ENCODE assay signal across 14 mouse cellular contexts in genomic region chr15:31586088-31586487, GRCm38 (mm10). TPM values are rescaled to one million over a fixed set of nuclear protein-coding genes. Genes with fewer than 3 reads are reported as not detected.
DNase-seq lines count a peak whose midpoint lies in the region; ATAC-seq and TF ChIP-seq lines count a peak whose summit lies in the region.
"Had no signal": no experiment of that assay in that cellular context is flagged by ENCODE, and none has a peak within 500 bp of the region (broad histone marks: within the 10 kb centered on the region; RNA-seq: fewer than 3 reads in every experiment).

No protein-coding gene starts in this region.

- no peak for ATAC-seq in liver, embryonic 12.5 days
- no peak for ATAC-seq in liver, postnatal 0 days
- ATAC-seq in megakaryocyte-erythroid progenitor cell, adult 5-6 weeks (replicated peaks; ENCODE audit: low FRiP score, low TSS enrichment, poor library complexity, severe bottlenecking) = 0 out of 2 replicates have a peak, but pooled peaks have one; percentile 9

- no peaks in the 10 kb centered on the region for H3K27me3 ChIP-seq in liver, embryonic 12.5 days (replicated peaks)
- H3K27me3 ChIP-seq in liver, postnatal 0 days (ENCODE audit: insufficient read depth, low read length) = no peaks in the 10 kb centered on the region
- H3K27me3 ChIP-seq: CH12.LX; embryonic facial prominence, embryonic 12.5 days; forebrain, embryonic 12.5 days had no signal

- H3K4me2 ChIP-seq in liver, embryonic 12.5 days = peak overlapping the region; percentile 4; the same call in 1 of the 2 replicates
- H3K4me2 ChIP-seq in liver, postnatal 0 days (ENCODE audit: low read depth, low read length) = no peak overlapping the region
- H3K4me2 ChIP-seq: embryonic facial prominence, embryonic 12.5 days; forebrain, embryonic 12.5 days had no signal

- no peak for TF ChIP-seq CTCF in gastrocnemius, adult 2 months (IDR thresholded peaks at IDR 0.05)
- TF ChIP-seq CTCF in left cerebral cortex, adult 2 months (IDR thresholded peaks at IDR 0.05) = no peak
- TF ChIP-seq CTCF in liver, postnatal 0 days (IDR thresholded peaks at IDR 0.05; ENCODE audit: low read depth) = no peak

- no peak overlapping the region for H3K9ac ChIP-seq in liver, embryonic 12.5 days
- no peak overlapping the region for H3K9ac ChIP-seq in liver, postnatal 0 days (replicated peaks)
- H3K9ac ChIP-seq: embryonic facial prominence, embryonic 12.5 days; forebrain, embryonic 12.5 days had no signal

- peak overlapping the region; percentile 67; the same call in 1 of the 2 replicates for H3K27ac ChIP-seq in gastrocnemius, adult 2 months
- H3K27ac ChIP-seq in left cerebral cortex, adult 2 months = peak overlapping the region; percentile 8; the same call in 1 of the 2 replicates
- H3K27ac ChIP-seq in liver, embryonic 12.5 days = no peak overlapping the region
- H3K27ac ChIP-seq in liver, postnatal 0 days (ENCODE audit: low read depth) = no peak overlapping the region
- H3K27ac ChIP-seq: embryonic facial prominence, embryonic 10.5 days; embryonic facial prominence, embryonic 12.5 days; forebrain, embryonic 12.5 days had no signal

- intact Hi-C loops in gastrocnemius, adult 2 months (cut with DNase I) = loop anchor here (1.0 to 5.0 kb wide), 3 partner anchors 54 to 271 kb away; partner anchors contain the start of gene March6
- intact Hi-C loops in left cerebral cortex, adult 2 months (cut with DNase I) = loop anchor here (1.0 to 5.0 kb wide), 5 partner anchors 54 to 271 kb away; partner anchors contain the start of genes March6 and Ropn1l

- H3K36me3 ChIP-seq in liver, embryonic 12.5 days = peaks cover 23% of the 10 kb centered on the region
- H3K36me3 ChIP-seq in liver, postnatal 0 days (replicated peaks; ENCODE audit: insufficient read depth, low read length) = peaks cover 19% of the 10 kb centered on the region

- no peak overlapping the region for H3K4me3 ChIP-seq in gastrocnemius, adult 2 months
- no peak overlapping the region for H3K4me3 ChIP-seq in left cerebral cortex, adult 2 months
- H3K4me3 ChIP-seq in liver, embryonic 12.5 days = no peak overlapping the region
- no peak overlapping the region for H3K4me3 ChIP-seq in liver, postnatal 0 days (ENCODE audit: low read depth, low read length)
- H3K4me3 ChIP-seq: embryonic facial prominence, embryonic 10.5 days; embryonic facial prominence, embryonic 12.5 days; forebrain, embryonic 12.5 days had no signal

- TF ChIP-seq EP300 in liver, postnatal 0 days (IDR thresholded peaks at IDR 0.05; ENCODE audit: low read depth) = no peak; the same call in 1 of the 2 replicates

- peaks cover 31% of the 10 kb centered on the region for H3K4me1 ChIP-seq in liver, embryonic 12.5 days
- H3K4me1 ChIP-seq in liver, postnatal 0 days (ENCODE audit: insufficient read depth) = peaks cover 6% of the 10 kb centered on the region; the same call in 1 of the 2 replicates
- H3K4me1 ChIP-seq: embryonic facial prominence, embryonic 10.5 days; embryonic facial prominence, embryonic 12.5 days; forebrain, embryonic 12.5 days had no signal

- 55% methylated on average over 5 of the region's 5 CpGs for WGBS in liver, embryonic 12.5 days (ENCODE audit: insufficient replicate concordance)
- 69% methylated on average over 5 of the region's 5 CpGs for WGBS in liver, postnatal 0 days (ENCODE audit: insufficient replicate concordance)

- DNase-seq in gastrocnemius, adult 2 months = no peak
- no peak for DNase-seq in gastrocnemius, postnatal 10 days
- no peak for DNase-seq in left cerebral cortex, adult 2 months (ENCODE audit: extremely low spot score in 1 of 2, low spot score in 2 of 2)
- DNase-seq in left cerebral cortex, adult 9 months (ENCODE audit: low spot score in 2 of 2) = no peak
- DNase-seq in liver, postnatal 0 days = no peak
- no peak for DNase-seq in adrenal gland, adult 2 months

- no peaks in the 10 kb centered on the region for H3K9me3 ChIP-seq in liver, embryonic 12.5 days (replicated peaks)
- no peaks in the 10 kb centered on the region for H3K9me3 ChIP-seq in liver, postnatal 0 days (ENCODE audit: low read length)
- H3K9me3 ChIP-seq: embryonic facial prominence, embryonic 10.5 days; embryonic facial prominence, embryonic 12.5 days; forebrain, embryonic 12.5 days; G1E had no signal

RNA-seq across cellular contexts. Expression of gene Cct5, which starts 15.5 kb away (rescaled TPM):
- 100 to 1,000 TPM; 113 to 132 TPM for total RNA-seq in gastrocnemius, adult 2 months (2021)
- total RNA-seq in gastrocnemius, postnatal 10 days (2021) = 100 to 1,000 TPM; 248 to 264 TPM
- total RNA-seq in left cerebral cortex, adult 2 months (2021) = 100 to 1,000 TPM; 173 to 182 TPM
- 472 and 504 TPM in 2 replicates for polyA plus RNA-seq in liver, embryonic 12.5 days (2016; fragmentation: Nextera tagmentation; extraction: Ambion mirVana)
- 164 and 168 TPM in 2 replicates for polyA plus RNA-seq in liver, postnatal 0 days (2015; fragmentation: Nextera tagmentation; extraction: Ambion mirVana)
- 506 and 590 TPM in 2 replicates for total RNA-seq in megakaryocyte-erythroid progenitor cell, adult 5-6 weeks (2014; fragmentation: Nextera tagmentation)
- total RNA-seq in megakaryocyte-erythroid progenitor cell, adult 5-6 weeks (2017) = 614 and 625 TPM in 2 replicates
- total RNA-seq in adrenal gland, adult 2 months (2021) = 100 to 1,000 TPM; 318 to 321 TPM
- polyA plus RNA-seq in adrenal gland, adult 2 months (2012; rRNA removed) = 41.6 and 49.5 TPM in 2 replicates

RNA-seq across cellular contexts. Expression of gene Fam173b, which starts 15.6 kb away (rescaled TPM):
- 10 to 100 TPM; 13.9 to 17.7 TPM for total RNA-seq in gastrocnemius, adult 2 months (2021)
- total RNA-seq in gastrocnemius, postnatal 10 days (2021) = 10 to 100 TPM; 11.4 to 12.6 TPM
- 10 to 100 TPM; 11.3 to 12.1 TPM for total RNA-seq in left cerebral cortex, adult 2 months (2021)
- 10.0 and 10.6 TPM in 2 replicates for polyA plus RNA-seq in liver, embryonic 12.5 days (2016; fragmentation: Nextera tagmentation; extraction: Ambion mirVana)
- polyA plus RNA-seq in liver, postnatal 0 days (2015; fragmentation: Nextera tagmentation; extraction: Ambion mirVana) = 9.3 and 12.1 TPM in 2 replicates
- total RNA-seq in megakaryocyte-erythroid progenitor cell, adult 5-6 weeks (2014; fragmentation: Nextera tagmentation) = 15.0 and 22.3 TPM in 2 replicates
- 5.7 and 11.0 TPM in 2 replicates for total RNA-seq in megakaryocyte-erythroid progenitor cell, adult 5-6 weeks (2017)
- total RNA-seq in adrenal gland, adult 2 months (2021) = 10 to 100 TPM; 19.1 to 24.9 TPM
- 4.2 and 6.2 TPM in 2 replicates for polyA plus RNA-seq in adrenal gland, adult 2 months (2012; rRNA removed)

RNA-seq across cellular contexts. Expression of gene Cmbl, which starts 20.9 kb away (rescaled TPM):
- total RNA-seq in gastrocnemius, adult 2 months (2021) = 10 to 100 TPM; 30.4 to 58.0 TPM
- total RNA-seq in gastrocnemius, postnatal 10 days (2021) = 10 to 100 TPM; 48.0 to 51.9 TPM
- 10 to 100 TPM; 15.7 to 17.9 TPM for total RNA-seq in left cerebral cortex, adult 2 months (2021)
- polyA plus RNA-seq in liver, embryonic 12.5 days (2016; fragmentation: Nextera tagmentation; extraction: Ambion mirVana) = 2.5 and 3.6 TPM in 2 replicates
- 112 and 113 TPM in 2 replicates for polyA plus RNA-seq in liver, postnatal 0 days (2015; fragmentation: Nextera tagmentation; extraction: Ambion mirVana)
- total RNA-seq in megakaryocyte-erythroid progenitor cell, adult 5-6 weeks (2014; fragmentation: Nextera tagmentation) = not detected in 2 replicates
- not detected in 2 replicates for total RNA-seq in megakaryocyte-erythroid progenitor cell, adult 5-6 weeks (2017)
- total RNA-seq in adrenal gland, adult 2 months (2021) = 100 to 1,000 TPM; 159 to 177 TPM
- polyA plus RNA-seq in adrenal gland, adult 2 months (2012; rRNA removed) = 113 and 193 TPM in 2 replicates
- total RNA-seq: CH12.LX, G1E had no signal
- polyA plus RNA-seq: CD4-positive, CD25-positive, alpha-beta regulatory T cell, adult 4 months; G1E had no signal

RNA-seq across cellular contexts. Expression of gene March6, which starts 55.2 kb away (rescaled TPM):
- 100 to 1,000 TPM; 124 to 131 TPM for total RNA-seq in gastrocnemius, adult 2 months (2021)
- 10 to 100 TPM; 69.4 to 75.0 TPM for total RNA-seq in gastrocnemius, postnatal 10 days (2021)
- total RNA-seq in left cerebral cortex, adult 2 months (2021) = 100 to 1,000 TPM; 191 to 204 TPM
- polyA plus RNA-seq in liver, embryonic 12.5 days (2016; fragmentation: Nextera tagmentation; extraction: Ambion mirVana) = 22.0 and 22.2 TPM in 2 replicates
- 14.8 and 17.3 TPM in 2 replicates for polyA plus RNA-seq in liver, postnatal 0 days (2015; fragmentation: Nextera tagmentation; extraction: Ambion mirVana)
- 57.2 and 60.8 TPM in 2 replicates for total RNA-seq in megakaryocyte-erythroid progenitor cell, adult 5-6 weeks (2014; fragmentation: Nextera tagmentation)
- 53.1 and 62.4 TPM in 2 replicates for total RNA-seq in megakaryocyte-erythroid progenitor cell, adult 5-6 weeks (2017)
- total RNA-seq in adrenal gland, adult 2 months (2021) = 100 to 1,000 TPM; 115 to 125 TPM
- polyA plus RNA-seq in adrenal gland, adult 2 months (2012; rRNA removed) = 12.0 and 16.3 TPM in 2 replicates

Comparison
In these comparisons a context has a peak if more than half of its experiments do, and no peak if none do; other contexts are left out.
1. H3K27ac ChIP-seq: peak in gastrocnemius, adult 2 months (single experiment) and left cerebral cortex, adult 2 months (single experiment); none in liver, embryonic 12.5 days (single experiment) and liver, postnatal 0 days (single experiment).
2. RNA of gene Cmbl, which starts 20.9 kb away (total RNA-seq): 159 to 177 TPM in adrenal gland, adult 2 months, 30.4 to 58.0 TPM in gastrocnemius, adult 2 months, 48.0 to 51.9 TPM in gastrocnemius, postnatal 10 days and 15.7 to 17.9 TPM in left cerebral cortex, adult 2 months; not detected in megakaryocyte-erythroid progenitor cell, adult 5-6 weeks; every median in the first group is over 10 times any median in the second.